Mouse (Mus musculus): ENCODE data around the gene Cdc42bpa. TPM values are rescaled to one million over a fixed set of nuclear protein-coding genes. Genes with fewer than 3 reads are reported as not detected.
"Not testable (repeated sequence)": the region's sequence is repeated elsewhere in the genome, so short reads cannot be mapped to it uniquely, and the experiment has no call there.

The Cdc42bpa gene
- polyA plus RNA-seq, 1 experiment from 2014 or later = 20.3 TPM

DNA sequence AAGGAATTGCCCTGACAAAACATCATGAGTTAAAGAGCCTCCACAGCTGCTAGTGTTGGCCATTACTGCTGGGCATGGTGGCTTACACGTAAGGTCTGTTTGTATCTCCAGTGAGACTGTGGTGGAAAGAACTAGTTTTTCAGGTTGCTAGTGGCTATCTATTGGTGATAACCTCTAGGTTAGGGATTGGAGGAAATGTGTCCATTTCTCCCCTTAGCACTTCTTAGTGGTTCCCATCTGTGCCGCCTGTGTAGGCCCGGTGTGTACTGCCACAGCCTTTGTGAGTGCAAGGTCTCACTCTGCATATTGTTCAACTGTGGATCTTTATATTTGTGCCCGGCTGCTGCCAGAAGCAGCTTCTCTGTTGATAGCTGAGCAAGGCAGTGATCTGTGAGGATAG is 53.2 kb downstream of the Cdc42bpa start:
- H3K4me1 ChIP-seq (replicated peaks) = no peaks in the 10 kb centered on the region
- no peaks in the 10 kb centered on the region for H3K36me3 ChIP-seq
- no peak for ATAC-seq (ENCODE audit: low read depth)
- H3K27me3 ChIP-seq = no peaks in the 10 kb centered on the region
- 96% methylated on average over 4 of the region's 4 CpGs for WGBS
- no peak overlapping the region for H3K4me3 ChIP-seq
- no peak overlapping the region for H3K4me2 ChIP-seq
- H3K9ac ChIP-seq = no peak overlapping the region
- no peak overlapping the region for H3K27ac ChIP-seq (replicated peaks)
- no peaks in the 10 kb centered on the region for H3K9me3 ChIP-seq

DNA sequence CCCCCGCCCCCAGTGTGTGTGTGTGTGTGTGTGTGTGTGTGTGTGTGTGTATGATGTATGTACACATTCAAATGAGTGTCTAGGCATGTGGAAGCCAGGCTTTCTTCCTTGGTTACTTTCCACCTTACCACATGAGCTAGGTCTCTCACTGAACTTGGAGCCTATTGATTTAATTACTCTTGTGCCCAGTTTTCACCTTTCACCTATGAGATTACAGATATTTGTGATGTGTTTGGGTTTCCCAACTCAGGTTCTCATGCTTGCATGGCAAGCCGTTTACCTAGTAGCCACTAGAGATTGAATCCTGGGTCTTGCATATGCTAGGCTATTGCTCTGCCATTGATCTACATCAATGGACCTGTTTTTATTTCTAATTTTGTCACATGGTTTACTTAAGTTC is 57.9 kb downstream of the Cdc42bpa start:
- no peak overlapping the region for H3K9ac ChIP-seq
- H3K36me3 ChIP-seq = no peaks in the 10 kb centered on the region
- no peak overlapping the region for H3K27ac ChIP-seq (replicated peaks)
- no peak for ATAC-seq (ENCODE audit: low read depth)
- no peaks in the 10 kb centered on the region; the same call in 1 of the 2 replicates for H3K4me1 ChIP-seq (replicated peaks)
- no peak overlapping the region for H3K4me3 ChIP-seq
- H3K4me2 ChIP-seq = no peak overlapping the region
- WGBS = 80% methylated on average over 2 of the region's 2 CpGs
- no peaks in the 10 kb centered on the region for H3K9me3 ChIP-seq
- no peaks in the 10 kb centered on the region for H3K27me3 ChIP-seq

DNA sequence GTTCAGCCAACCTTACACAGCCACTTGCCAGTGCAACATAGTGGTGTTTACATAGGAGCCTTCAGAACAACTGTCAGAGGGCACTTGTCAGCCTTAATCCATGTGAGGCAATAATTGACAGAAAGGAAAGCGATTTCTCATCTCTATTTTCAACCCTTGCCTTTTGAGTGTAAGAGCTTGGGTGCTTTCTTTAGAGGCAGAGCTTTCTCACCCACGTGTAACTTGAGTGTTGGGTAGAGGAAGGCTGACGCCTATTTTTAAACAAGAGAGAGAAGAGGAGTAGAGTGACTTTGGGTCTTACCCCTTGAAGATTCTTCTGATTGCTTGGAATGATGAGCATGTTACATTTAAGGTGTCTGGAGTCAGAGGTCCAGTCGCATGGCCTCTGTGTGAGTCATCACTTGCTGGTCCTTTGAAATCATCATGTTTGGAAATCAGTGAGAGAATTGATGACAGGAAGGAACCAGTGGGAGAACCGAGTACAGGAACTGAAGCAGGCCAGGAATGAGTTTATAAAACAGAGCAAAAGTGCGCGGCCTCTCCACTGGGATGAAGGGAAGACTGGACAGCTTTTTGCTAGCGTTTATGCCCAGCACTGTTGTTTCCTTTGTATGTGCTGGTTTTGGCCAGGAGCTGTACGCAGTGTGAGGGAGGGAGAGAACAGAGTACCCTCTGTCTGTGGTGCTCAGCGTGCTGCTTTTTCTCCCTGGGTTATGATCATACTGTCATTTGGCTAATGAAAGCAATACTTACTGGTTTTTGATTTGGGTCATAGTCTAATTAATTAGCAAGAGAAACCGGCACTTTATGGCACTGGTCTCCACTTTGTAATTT is 61.4 kb downstream of the Cdc42bpa start:
- no peak for ATAC-seq (ENCODE audit: low read depth)
- H3K9me3 ChIP-seq = no peaks in the 10 kb centered on the region
- H3K4me3 ChIP-seq = no peak overlapping the region
- no peaks in the 10 kb centered on the region for H3K27me3 ChIP-seq
- no peaks in the 10 kb centered on the region for H3K36me3 ChIP-seq
- no peak overlapping the region for H3K27ac ChIP-seq (replicated peaks)
- H3K9ac ChIP-seq = no peak overlapping the region
- WGBS = 71% methylated on average over 11 of the region's 11 CpGs
- H3K4me1 ChIP-seq (replicated peaks) = no peaks in the 10 kb centered on the region; the same call in 1 of the 2 replicates
- no peak overlapping the region for H3K4me2 ChIP-seq

- H3K27ac ChIP-seq (replicated peaks) = no peak overlapping the region
- ATAC-seq (ENCODE audit: low read depth) = no peak
- no peak overlapping the region for H3K9ac ChIP-seq
- H3K4me3 ChIP-seq = no peak overlapping the region
- no peak overlapping the region for H3K4me2 ChIP-seq
- no peaks in the 10 kb centered on the region for H3K36me3 ChIP-seq
- H3K27me3 ChIP-seq = no peaks in the 10 kb centered on the region
- 84% methylated on average over 5 of the region's 5 CpGs for WGBS
- no peaks in the 10 kb centered on the region; the same call in 1 of the 2 replicates for H3K4me1 ChIP-seq (replicated peaks)
- H3K9me3 ChIP-seq = no peaks in the 10 kb centered on the region
Measured at GRCm38 (mm10) chr1:180023512-180023911, 63.2 kb downstream of the Cdc42bpa start.

DNA sequence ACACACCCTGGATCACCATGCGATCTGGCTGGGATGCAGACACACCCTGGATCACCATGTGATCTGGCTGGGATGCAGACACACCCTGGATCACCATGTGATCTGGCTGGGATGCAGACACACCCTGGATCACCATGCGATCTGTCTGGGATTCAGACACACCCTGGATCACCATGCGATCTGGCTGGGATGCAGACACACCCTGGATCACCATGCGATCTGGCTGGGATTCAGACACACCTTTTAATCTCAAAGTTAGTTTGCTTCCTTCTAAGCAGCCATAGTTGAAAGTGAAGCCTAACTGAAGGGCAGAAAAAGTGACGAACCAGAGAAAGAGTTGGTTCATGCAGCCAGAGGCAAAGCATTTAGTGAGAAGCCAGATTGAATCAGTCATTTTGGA is 69.6 kb downstream of the Cdc42bpa start:
- not testable (repeated sequence) for H3K4me2 ChIP-seq; H3K4me1 ChIP-seq (replicated peaks); H3K27ac ChIP-seq (replicated peaks); H3K4me3 ChIP-seq; H3K36me3 ChIP-seq; ATAC-seq (ENCODE audit: low read depth); H3K27me3 ChIP-seq; H3K9ac ChIP-seq; H3K9me3 ChIP-seq
- WGBS = 94% methylated on average over 5 of the region's 5 CpGs

- 0 out of 2 replicates have a peak, but pooled peaks cover 5% of the 10 kb centered on the region for H3K36me3 ChIP-seq
- H3K9me3 ChIP-seq = no peaks in the 10 kb centered on the region
- H3K4me3 ChIP-seq = no peak overlapping the region
- no peaks in the 10 kb centered on the region for H3K4me1 ChIP-seq (replicated peaks)
- H3K27me3 ChIP-seq = no peaks in the 10 kb centered on the region
- WGBS = 88% methylated on average over 8 of the region's 8 CpGs
- no peak overlapping the region for H3K4me2 ChIP-seq
- no peak overlapping the region for H3K9ac ChIP-seq
- no peak overlapping the region for H3K27ac ChIP-seq (replicated peaks)
- no peak for ATAC-seq (ENCODE audit: low read depth)
Measured at GRCm38 (mm10) chr1:180030631-180031365, 70.5 kb downstream of the Cdc42bpa start.

DNA sequence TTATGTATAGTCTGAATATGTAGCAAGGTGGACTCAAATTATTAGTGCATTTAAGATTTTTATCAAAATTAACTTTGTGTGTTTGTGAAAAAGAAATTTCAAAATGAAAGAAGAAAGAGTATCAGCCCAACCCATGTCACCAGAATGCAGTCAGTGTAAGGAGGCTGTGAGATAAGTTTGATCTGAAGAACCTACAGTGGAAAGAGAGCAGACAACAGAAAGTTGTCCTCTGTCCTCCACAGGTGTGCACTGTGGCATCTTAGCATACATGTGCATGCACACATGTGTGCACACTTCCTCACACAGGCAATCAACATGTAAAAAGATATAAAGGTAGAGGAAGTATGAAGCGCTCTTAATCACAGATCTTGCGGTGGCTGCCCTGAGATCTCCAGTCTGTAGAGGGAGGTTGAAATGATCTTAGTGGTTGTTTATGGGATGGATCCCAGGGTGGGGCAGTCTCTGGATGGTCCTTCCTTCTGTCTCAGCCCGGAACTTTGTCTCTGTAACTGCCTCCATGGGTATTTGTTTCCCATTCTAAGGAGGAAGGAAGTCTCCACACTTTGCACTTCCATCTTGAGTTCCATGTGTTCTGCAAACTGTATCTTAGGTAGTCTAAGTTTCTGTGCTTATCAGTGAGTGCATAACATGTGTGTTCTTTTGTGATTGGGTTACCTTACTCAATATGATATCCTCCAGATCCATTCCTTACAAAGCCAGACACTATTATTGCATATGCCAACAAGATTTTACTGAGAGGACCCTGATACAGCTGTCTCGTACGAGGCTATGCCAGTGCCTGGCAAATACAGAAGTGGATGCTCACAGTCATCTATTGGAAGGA is 71.7 kb downstream of the Cdc42bpa start:
- 93% methylated on average over 5 of the region's 5 CpGs for WGBS
- no peaks in the 10 kb centered on the region for H3K4me1 ChIP-seq (replicated peaks)
- H3K9ac ChIP-seq = no peak overlapping the region
- H3K9me3 ChIP-seq = no peaks in the 10 kb centered on the region
- H3K36me3 ChIP-seq = 0 out of 2 replicates have a peak, but pooled peaks cover 5% of the 10 kb centered on the region
- ATAC-seq (ENCODE audit: low read depth) = no peak
- no peak overlapping the region for H3K4me3 ChIP-seq
- no peak overlapping the region for H3K27ac ChIP-seq (replicated peaks)
- no peak overlapping the region for H3K4me2 ChIP-seq
- no peaks in the 10 kb centered on the region for H3K27me3 ChIP-seq

GRCm38 (mm10) chr1:180037461-180037860 is 77.2 kb downstream of the Cdc42bpa start:
- Histone ChIP-seq H3K4me3 (no peak overlapping the region), H3K36me3 (no peaks in the 10 kb centered on the region; the same call in 1 of the 2 replicates), H3K9ac (no peak overlapping the region), H3K4me1 (replicated peaks) (no peaks in the 10 kb centered on the region), H3K27me3 (no peaks in the 10 kb centered on the region), H3K9me3 (no peaks in the 10 kb centered on the region), H3K4me2 (no peak overlapping the region), H3K27ac (replicated peaks) (no peak overlapping the region)
- WGBS = 70% methylated on average over 3 of the region's 3 CpGs
- ATAC-seq (ENCODE audit: low read depth) = no peak

DNA sequence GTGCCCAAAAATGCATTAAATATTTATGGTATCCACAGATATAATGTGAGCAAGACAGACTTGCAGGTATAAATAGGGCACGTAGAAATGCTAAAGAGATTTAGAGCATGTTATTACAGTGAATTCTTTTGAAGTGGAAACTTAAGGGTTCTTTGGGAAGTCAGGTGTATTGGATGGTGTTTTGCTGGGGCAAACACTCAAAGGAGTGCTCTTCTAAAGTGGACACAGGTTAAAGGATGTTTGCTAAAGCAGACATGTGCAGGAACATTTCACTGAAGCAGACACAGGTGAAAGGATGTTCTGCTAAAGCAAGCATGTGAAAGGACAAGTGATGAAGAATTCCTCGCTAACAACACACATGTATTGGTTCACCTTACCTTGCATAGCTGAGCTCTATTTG is 83.9 kb downstream of the Cdc42bpa start:
- Histone ChIP-seq H3K27me3 (no peaks in the 10 kb centered on the region), H3K9ac (no peak overlapping the region), H3K4me2 (no peak overlapping the region), H3K27ac (replicated peaks) (no peak overlapping the region), H3K4me3 (no peak overlapping the region), H3K9me3 (no peaks in the 10 kb centered on the region), H3K36me3 (peaks cover 25% of the 10 kb centered on the region), H3K4me1 (replicated peaks) (no peaks in the 10 kb centered on the region)
- ATAC-seq (ENCODE audit: low read depth) = no peak
- WGBS = 95% methylated on average over 2 of the region's 2 CpGs

DNA sequence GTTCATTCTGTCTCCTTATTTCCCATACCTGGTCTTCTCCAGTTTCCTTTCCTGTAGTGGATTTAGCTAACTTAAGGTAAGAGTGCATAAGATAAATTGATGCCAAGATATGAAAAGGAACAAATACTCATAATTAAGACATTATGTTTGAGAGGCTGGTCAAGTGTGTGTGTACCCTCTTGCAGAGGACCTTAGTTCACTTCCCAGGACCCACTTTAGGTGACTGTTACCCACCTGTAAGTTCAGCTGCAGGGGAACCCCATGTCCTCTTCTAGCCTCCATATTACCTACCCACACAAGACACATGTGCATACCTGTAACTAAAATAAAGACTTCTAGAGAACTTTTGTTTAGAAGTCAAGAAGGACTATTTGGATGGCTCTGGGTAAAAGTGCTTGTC is 84.9 kb downstream of the Cdc42bpa start:
- H3K9me3 ChIP-seq = no peaks in the 10 kb centered on the region
- no peak overlapping the region for H3K4me2 ChIP-seq
- H3K27me3 ChIP-seq = no peaks in the 10 kb centered on the region
- H3K4me3 ChIP-seq = no peak overlapping the region
- no peak overlapping the region for H3K9ac ChIP-seq
- no peak for ATAC-seq (ENCODE audit: low read depth)
- H3K27ac ChIP-seq (replicated peaks) = no peak overlapping the region
- peaks cover 25% of the 10 kb centered on the region for H3K36me3 ChIP-seq
- H3K4me1 ChIP-seq (replicated peaks) = no peaks in the 10 kb centered on the region

DNA sequence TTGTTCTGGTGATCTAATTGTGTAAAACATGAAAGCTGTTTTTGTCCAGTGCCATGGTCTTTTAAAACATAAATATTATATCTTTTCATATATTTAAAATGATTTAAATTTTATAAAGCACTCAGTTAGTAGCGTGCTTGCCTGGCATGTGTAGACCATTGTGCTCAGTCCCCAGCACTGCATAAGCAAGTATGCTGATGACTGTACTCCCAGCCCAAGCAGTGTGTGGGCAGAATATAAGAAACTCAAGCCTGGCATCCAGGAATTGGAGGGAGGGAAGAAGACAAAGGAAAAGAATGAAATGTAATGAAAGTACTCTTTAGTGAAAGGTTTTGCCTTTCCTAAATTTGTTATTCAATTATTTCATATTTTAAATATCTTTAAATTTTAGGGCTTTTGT is 128.9 kb downstream of the Cdc42bpa start:
- Histone ChIP-seq H3K4me2 (no peak overlapping the region), H3K4me1 (replicated peaks) (no peaks in the 10 kb centered on the region), H3K27me3 (no peaks in the 10 kb centered on the region), H3K36me3 (peaks cover 5% of the 10 kb centered on the region; the same call in 1 of the 2 replicates), H3K9ac (no peak overlapping the region), H3K4me3 (no peak overlapping the region), H3K9me3 (no peaks in the 10 kb centered on the region), H3K27ac (replicated peaks) (no peak overlapping the region)
- 88% methylated on average over 1 of the region's 1 CpGs for WGBS
- ATAC-seq (ENCODE audit: low read depth) = no peak

GRCm38 (mm10) chr1:180098426-180098825 is 138.2 kb downstream of the Cdc42bpa start:
- H3K9me3 ChIP-seq = no peaks in the 10 kb centered on the region
- H3K27me3 ChIP-seq = no peaks in the 10 kb centered on the region
- no peak overlapping the region for H3K27ac ChIP-seq (replicated peaks)
- H3K4me1 ChIP-seq (replicated peaks) = 0 out of 2 replicates have a peak, but pooled peaks cover 6% of the 10 kb centered on the region
- no peak overlapping the region for H3K9ac ChIP-seq
- peaks cover 26% of the 10 kb centered on the region for H3K36me3 ChIP-seq
- no peak overlapping the region for H3K4me3 ChIP-seq
- WGBS = 84% methylated on average over 5 of the region's 5 CpGs
- ATAC-seq (ENCODE audit: low read depth) = no peak
- no peak overlapping the region for H3K4me2 ChIP-seq

Measured in neural tube, embryonic 13.5 days (tissue).